Mouse (Mus musculus) midbrain, embryonic 13.5 days (tissue): ENCODE measurements around the gene Vps8. TPM values are rescaled to one million over a fixed set of nuclear protein-coding genes. Genes with fewer than 3 reads are reported as not detected.

Experiments used
- ATAC-seq: fragments of 200-750 bp; cut with Nextera tagmentation; 2 replicates; pipeline ENCODE4 v1.8.0; 2017; ENCODE audit warnings: mild to moderate bottlenecking, moderate TSS enrichment, moderate library complexity
- H3K27ac ChIP-seq: fragments of 300-500 bp; sonication (generic); 2 replicates; pipeline ENCODE4 v1.5.1; 2015; ENCODE audit warnings: inconsistent platforms, mild to moderate bottlenecking, moderate library complexity
- H3K27me3 ChIP-seq: fragments of 300-500 bp; sonication (generic); 2 replicates; pipeline ENCODE4 v1.6.1; 2015; ENCODE audit warnings: mild to moderate bottlenecking, inconsistent platforms
- H3K36me3 ChIP-seq: fragments of 300-500 bp; sonication (generic); 2 replicates; pipeline ENCODE4 v1.6.1; 2015; ENCODE audit warnings: mild to moderate bottlenecking, inconsistent platforms
- H3K4me1 ChIP-seq: fragments of 300-500 bp; sonication (generic); replicated peaks from 2 replicates; pipeline ENCODE4 v1.6.1; 2015; ENCODE audit warnings: inconsistent platforms
- H3K4me2 ChIP-seq: fragments of 300-500 bp; sonication (generic); replicated peaks from 2 replicates; pipeline ENCODE4 v1.6.1; 2015; ENCODE audit warnings: moderate library complexity, mild to moderate bottlenecking, inconsistent platforms
- H3K4me3 ChIP-seq: fragments of 300-500 bp; sonication (generic); replicated peaks from 2 replicates; pipeline ENCODE4 v1.5.1; 2015; ENCODE audit warnings: mild to moderate bottlenecking, inconsistent platforms
- H3K9ac ChIP-seq: fragments of 300-500 bp; sonication (generic); replicated peaks from 2 replicates; pipeline ENCODE4 v1.6.1; 2015; ENCODE audit warnings: mild to moderate bottlenecking, inconsistent platforms
- H3K9me3 ChIP-seq: fragments of 300-500 bp; sonication (generic); 2 replicates; pipeline ENCODE4 v1.6.1; 2016; ENCODE audit warnings: mild to moderate bottlenecking, inconsistent platforms
- WGBS: fragments of 180-500 bp; shearing (Covaris S2); methylation state at CpG from one replicate; pipeline ENCODE4 v1.1.7; 2015; 5-methylcytosine and 5-hydroxymethylcytosine counted together
- polyA plus RNA-seq: library from polyadenylated mRNA; unstranded; fragments of >200 nt; fragmentation: Nextera tagmentation; extraction: Ambion mirVana; gene quantifications from 2 replicates; pipeline ENCODE4 v1.2.1, GENCODE M21; 2015

The Vps8 gene
- polyA plus RNA-seq, 1 experiment from 2014 or later, result 33.4 TPM

GRCm38 (mm10) chr16:21569952-21570351, 147.0 kb downstream of the Vps8 start:
- Histone ChIP-seq H3K4me3 (no peak overlapping the region), H3K9ac (no peak overlapping the region), H3K4me1 (no peaks in the 10 kb centered on the region), H3K9me3 (no peaks in the 10 kb centered on the region), H3K27me3 (no peaks in the 10 kb centered on the region), H3K36me3 (peaks cover 4% of the 10 kb centered on the region; the same call in 1 of the 2 replicates), H3K27ac (no peak overlapping the region), H3K4me2 (no peak overlapping the region)
- 89% methylated on average over 7 of the region's 7 CpGs for WGBS
- ATAC-seq, result no peak

GRCm38 (mm10) chr16:21570786-21571185, 147.9 kb downstream of the Vps8 start:
- Histone ChIP-seq H3K27me3 (no peaks in the 10 kb centered on the region), H3K9me3 (no peaks in the 10 kb centered on the region), H3K36me3 (peaks cover 4% of the 10 kb centered on the region; the same call in 1 of the 2 replicates), H3K4me3 (no peak overlapping the region), H3K4me2 (no peak overlapping the region), H3K4me1 (peaks cover 3% of the 10 kb centered on the region; the same call in 1 of the 2 replicates), H3K27ac (no peak overlapping the region), H3K9ac (no peak overlapping the region)
- ATAC-seq, result no peak
- 83% methylated on average over 5 of the region's 5 CpGs for WGBS

DNA sequence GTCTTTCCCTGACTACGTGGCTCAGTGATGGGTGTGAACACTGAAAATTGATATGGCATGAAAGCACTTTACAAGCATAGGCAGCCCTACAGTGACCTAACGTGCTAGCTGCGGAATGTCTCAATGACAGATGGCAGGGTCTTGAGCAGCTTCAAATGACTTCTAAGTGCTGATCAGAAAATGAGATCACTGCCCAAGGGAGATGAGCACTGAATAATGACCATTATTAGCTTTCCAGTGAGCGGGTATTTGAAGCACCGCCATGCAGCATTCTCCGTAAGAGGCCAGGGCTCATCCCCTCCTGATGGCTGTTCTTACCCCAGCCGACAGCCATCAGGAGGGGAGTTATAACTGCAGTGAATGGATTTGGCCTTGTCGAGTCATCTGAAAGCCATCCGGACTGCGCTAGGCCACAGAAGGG, 153.1 kb downstream of the Vps8 start:
- no peak overlapping the region for H3K4me3 ChIP-seq
- WGBS, result 42% methylated on average over 10 of the region's 10 CpGs
- H3K4me1 ChIP-seq, result peaks cover 12% of the 10 kb centered on the region
- ATAC-seq, result peak; percentile 80
- H3K27ac ChIP-seq, result no peak overlapping the region
- no peaks in the 10 kb centered on the region for H3K27me3 ChIP-seq
- H3K36me3 ChIP-seq, result no peaks in the 10 kb centered on the region; the same call in 1 of the 2 replicates
- H3K9ac ChIP-seq, result no peak overlapping the region; the same call in 1 of the 2 replicates
- H3K4me2 ChIP-seq, result no peak overlapping the region
- no peaks in the 10 kb centered on the region for H3K9me3 ChIP-seq

GRCm38 (mm10) chr16:21589110-21589509, 166.2 kb downstream of the Vps8 start:
- Histone ChIP-seq H3K9ac (no peak overlapping the region), H3K9me3 (no peaks in the 10 kb centered on the region), H3K27me3 (no peaks in the 10 kb centered on the region), H3K27ac (no peak overlapping the region), H3K4me1 (no peaks in the 10 kb centered on the region), H3K4me2 (no peak overlapping the region), H3K36me3 (0 out of 2 replicates have a peak, but pooled peaks cover 1% of the 10 kb centered on the region), H3K4me3 (no peak overlapping the region)
- ATAC-seq, result no peak
- WGBS, result 88% methylated on average over 6 of the region's 6 CpGs

GRCm38 (mm10) chr16:21590806-21591205, 167.9 kb downstream of the Vps8 start:
- H3K36me3 ChIP-seq, result no peaks in the 10 kb centered on the region
- no peak overlapping the region for H3K4me2 ChIP-seq
- no peaks in the 10 kb centered on the region for H3K9me3 ChIP-seq
- no peaks in the 10 kb centered on the region for H3K27me3 ChIP-seq
- no peak overlapping the region for H3K27ac ChIP-seq
- H3K4me3 ChIP-seq, result no peak overlapping the region
- no peak for ATAC-seq
- no peaks in the 10 kb centered on the region for H3K4me1 ChIP-seq
- no peak overlapping the region for H3K9ac ChIP-seq
- WGBS, result 84% methylated on average over 5 of the region's 5 CpGs

DNA sequence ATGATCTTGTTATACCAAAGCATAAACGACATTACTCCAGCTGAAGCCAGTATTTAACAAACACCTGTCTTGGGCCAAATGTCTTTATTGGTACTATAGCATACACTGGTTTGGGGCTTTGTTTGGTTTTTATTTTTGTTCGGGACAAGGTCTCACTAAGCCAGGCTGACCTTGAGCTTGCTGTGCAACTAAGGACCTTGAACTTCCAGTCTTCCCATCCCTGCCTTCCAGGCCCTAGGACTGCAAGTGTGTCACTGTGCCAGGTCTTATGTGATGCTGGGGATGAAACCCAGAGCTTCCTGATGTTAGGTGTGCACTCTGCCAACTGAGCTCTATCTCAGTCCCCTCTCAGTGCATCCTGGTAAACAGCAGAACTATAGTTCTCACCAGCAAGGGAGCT, 168.6 kb downstream of the Vps8 start:
- no peak overlapping the region for H3K9ac ChIP-seq
- no peak for ATAC-seq
- no peak overlapping the region for H3K4me2 ChIP-seq
- H3K27me3 ChIP-seq, result no peaks in the 10 kb centered on the region
- H3K27ac ChIP-seq, result no peak overlapping the region
- H3K4me3 ChIP-seq, result no peak overlapping the region
- H3K36me3 ChIP-seq, result no peaks in the 10 kb centered on the region
- H3K4me1 ChIP-seq, result no peaks in the 10 kb centered on the region
- no peaks in the 10 kb centered on the region for H3K9me3 ChIP-seq
- 89% methylated on average over 2 of the region's 2 CpGs for WGBS

GRCm38 (mm10) chr16:21595539-21595938, 172.6 kb downstream of the Vps8 start:
- 80% methylated on average over 6 of the region's 6 CpGs for WGBS
- ATAC-seq, result no peak

DNA sequence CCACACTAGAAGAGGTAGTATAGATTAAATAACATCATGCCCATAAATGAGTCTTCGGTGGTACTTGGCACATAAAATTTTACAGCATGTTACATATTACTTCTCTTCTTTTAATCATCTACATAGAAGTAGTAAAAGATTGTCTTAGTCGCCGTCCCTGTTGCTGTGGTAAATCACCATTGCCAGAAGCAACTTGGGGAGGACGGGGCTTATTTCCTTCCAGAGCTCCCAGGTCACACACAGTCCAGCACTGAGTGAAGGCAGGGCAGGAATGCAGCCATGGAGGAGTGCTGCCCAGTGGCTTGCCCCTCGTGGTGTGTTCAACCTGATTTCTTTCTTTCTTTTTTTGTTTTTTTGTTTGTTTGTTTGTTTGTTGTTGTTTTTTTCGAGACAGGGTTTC, 181.4 kb downstream of the Vps8 start:
- no peaks in the 10 kb centered on the region for H3K9me3 ChIP-seq
- no peaks in the 10 kb centered on the region for H3K36me3 ChIP-seq
- no peak overlapping the region for H3K4me3 ChIP-seq
- no peaks in the 10 kb centered on the region for H3K27me3 ChIP-seq
- peaks cover 10% of the 10 kb centered on the region; the same call in 1 of the 2 replicates for H3K4me1 ChIP-seq
- no peak overlapping the region for H3K9ac ChIP-seq
- WGBS, result 90% methylated on average over 6 of the region's 6 CpGs
- no peak for ATAC-seq
- no peak overlapping the region for H3K27ac ChIP-seq
- H3K4me2 ChIP-seq, result no peak overlapping the region

More at GRCm38 (mm10) chr16:21595539-21595938, 172.6 kb downstream of the Vps8 start:
- Histone ChIP-seq H3K4me2 (no peak overlapping the region), H3K27ac (no peak overlapping the region), H3K36me3 (no peaks in the 10 kb centered on the region; the same call in 1 of the 2 replicates), H3K27me3 (no peaks in the 10 kb centered on the region), H3K4me3 (no peak overlapping the region), H3K9me3 (no peaks in the 10 kb centered on the region), H3K4me1 (no peaks in the 10 kb centered on the region), H3K9ac (no peak overlapping the region)

DNA sequence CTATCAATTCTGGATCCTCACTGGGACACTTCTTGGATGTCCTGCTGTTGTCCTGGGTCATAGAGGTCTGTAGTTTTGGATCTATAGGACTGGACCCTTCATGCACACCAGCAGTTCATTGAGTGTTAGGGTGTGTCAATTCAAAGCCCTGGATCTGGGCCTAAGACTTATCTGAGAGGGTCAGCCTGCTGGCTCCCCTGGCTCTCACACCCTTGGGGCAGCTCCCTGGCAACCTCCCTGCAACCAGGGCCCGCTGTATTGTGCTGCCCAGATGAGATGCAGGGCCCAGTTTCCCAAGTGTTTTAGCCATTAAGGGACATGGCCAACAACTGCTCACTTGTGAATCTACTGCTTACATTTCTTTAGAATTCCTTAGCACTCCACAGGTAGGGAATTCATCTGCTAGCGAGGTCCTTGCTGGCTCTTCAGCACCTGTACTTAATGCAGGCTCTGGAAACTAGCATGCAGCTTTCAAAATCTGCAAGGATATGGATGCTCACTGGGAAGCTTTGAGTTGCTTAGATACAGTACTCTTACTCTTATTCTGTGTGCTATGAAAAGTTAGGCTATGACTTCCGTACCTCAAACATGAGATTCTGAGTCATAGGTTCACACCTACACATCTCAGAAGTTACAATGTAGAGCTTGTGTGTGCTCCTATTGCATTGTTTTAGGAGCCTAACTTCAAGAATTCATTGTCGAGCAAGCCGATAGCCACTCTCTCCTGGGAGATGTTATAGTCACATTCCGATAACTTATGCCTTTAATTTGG, 183.5 kb downstream of the Vps8 start:
- no peak for ATAC-seq
- WGBS, result 89% methylated on average over 6 of the region's 6 CpGs
- H3K4me2 ChIP-seq, result no peak overlapping the region
- peaks cover 10% of the 10 kb centered on the region; the same call in 1 of the 2 replicates for H3K4me1 ChIP-seq
- no peak overlapping the region for H3K27ac ChIP-seq
- H3K9me3 ChIP-seq, result no peaks in the 10 kb centered on the region
- H3K27me3 ChIP-seq, result no peaks in the 10 kb centered on the region
- H3K36me3 ChIP-seq, result no peaks in the 10 kb centered on the region
- H3K4me3 ChIP-seq, result no peak overlapping the region
- no peak overlapping the region for H3K9ac ChIP-seq

GRCm38 (mm10) chr16:21607021-21607650, 184.2 kb downstream of the Vps8 start:
- no peak overlapping the region for H3K4me3 ChIP-seq
- H3K9ac ChIP-seq, result no peak overlapping the region
- H3K27ac ChIP-seq, result no peak overlapping the region
- H3K4me1 ChIP-seq, result peaks cover 10% of the 10 kb centered on the region; the same call in 1 of the 2 replicates
- no peak overlapping the region for H3K4me2 ChIP-seq
- no peaks in the 10 kb centered on the region for H3K27me3 ChIP-seq
- no peak for ATAC-seq
- no peaks in the 10 kb centered on the region for H3K9me3 ChIP-seq
- 86% methylated on average over 8 of the region's 8 CpGs for WGBS
- H3K36me3 ChIP-seq, result no peaks in the 10 kb centered on the region

DNA sequence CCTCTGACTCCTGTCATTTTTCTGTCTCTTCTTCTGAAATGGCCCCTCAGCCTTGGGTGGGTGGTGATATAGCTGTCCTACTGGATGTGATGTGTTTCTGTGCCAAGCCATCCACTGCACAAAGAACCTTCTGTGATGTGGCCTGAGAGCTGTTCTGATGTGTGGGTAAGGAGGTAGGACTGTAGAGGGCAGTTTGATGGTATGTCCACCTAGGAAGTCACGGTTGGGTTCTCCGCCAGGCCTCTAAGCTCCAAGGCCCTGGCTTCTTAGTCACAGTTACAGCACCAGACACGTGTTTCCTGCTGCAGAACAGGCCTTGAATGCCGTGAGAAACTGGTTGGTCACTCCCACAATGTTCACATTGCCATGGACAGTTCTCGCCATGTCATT, 184.7 kb downstream of the Vps8 start:
- no peaks in the 10 kb centered on the region for H3K27me3 ChIP-seq
- 0 out of 2 replicates have a peak, but pooled peaks cover 3% of the 10 kb centered on the region for H3K36me3 ChIP-seq
- no peak overlapping the region for H3K9ac ChIP-seq
- peaks cover 10% of the 10 kb centered on the region; the same call in 1 of the 2 replicates for H3K4me1 ChIP-seq
- ATAC-seq, result no peak
- no peak overlapping the region for H3K27ac ChIP-seq
- WGBS, result 79% methylated on average over 5 of the region's 5 CpGs
- no peak overlapping the region for H3K4me2 ChIP-seq
- H3K4me3 ChIP-seq, result no peak overlapping the region
- no peaks in the 10 kb centered on the region for H3K9me3 ChIP-seq

DNA sequence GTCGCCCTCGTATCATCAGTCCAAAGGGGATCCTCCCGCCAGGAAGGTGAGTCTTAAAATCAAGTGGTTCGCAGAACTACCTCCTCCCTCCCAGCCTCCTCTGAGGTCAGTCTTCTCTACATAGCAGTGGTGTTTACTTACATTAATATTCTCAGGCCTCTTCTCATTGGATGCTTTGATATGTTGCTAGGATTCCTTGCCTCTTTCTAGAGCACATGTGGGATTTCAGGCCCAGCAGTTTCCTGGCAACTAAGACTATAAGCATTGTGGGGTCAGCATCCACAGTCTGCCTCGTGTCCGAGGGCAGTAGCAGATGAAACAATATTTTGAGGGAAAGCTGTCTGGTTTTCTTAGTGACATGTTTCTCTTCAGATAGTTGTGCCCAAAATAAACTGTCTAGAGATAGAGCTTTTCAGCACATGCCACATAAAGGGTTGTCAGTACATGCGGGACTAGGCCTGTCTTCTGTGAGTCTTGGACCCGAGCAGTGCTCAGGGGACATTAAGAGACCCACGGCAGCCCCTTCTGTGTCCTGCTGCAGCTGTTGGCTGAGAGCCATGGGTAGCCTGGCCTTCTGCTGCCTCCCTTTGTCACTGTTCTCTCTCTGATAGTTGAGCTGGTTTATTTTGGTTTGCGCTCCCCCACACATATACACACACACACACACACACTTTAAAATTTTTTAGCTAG, 185.4 kb downstream of the Vps8 start:
- H3K36me3 ChIP-seq, result 0 out of 2 replicates have a peak, but pooled peaks cover 3% of the 10 kb centered on the region
- peaks cover 10% of the 10 kb centered on the region; the same call in 1 of the 2 replicates for H3K4me1 ChIP-seq
- no peak overlapping the region for H3K4me2 ChIP-seq
- peak overlapping the region; percentile 55 for H3K27ac ChIP-seq
- H3K9me3 ChIP-seq, result no peaks in the 10 kb centered on the region
- H3K9ac ChIP-seq, result no peak overlapping the region
- H3K27me3 ChIP-seq, result no peaks in the 10 kb centered on the region
- WGBS, result 70% methylated on average over 10 of the region's 10 CpGs
- no peak overlapping the region for H3K4me3 ChIP-seq
- peak; percentile 77; the same call in 1 of the 2 replicates for ATAC-seq
